Mouse (Mus musculus): Measurements from ENCODE around the gene Agbl2. TPM values are rescaled to one million over a fixed set of nuclear protein-coding genes. Genes with fewer than 3 reads are reported as not detected.

Agbl2 gene
- not detected in 2 replicates for polyA plus RNA-seq (2012; ENCODE audit: low replicate concordance)

DNA sequence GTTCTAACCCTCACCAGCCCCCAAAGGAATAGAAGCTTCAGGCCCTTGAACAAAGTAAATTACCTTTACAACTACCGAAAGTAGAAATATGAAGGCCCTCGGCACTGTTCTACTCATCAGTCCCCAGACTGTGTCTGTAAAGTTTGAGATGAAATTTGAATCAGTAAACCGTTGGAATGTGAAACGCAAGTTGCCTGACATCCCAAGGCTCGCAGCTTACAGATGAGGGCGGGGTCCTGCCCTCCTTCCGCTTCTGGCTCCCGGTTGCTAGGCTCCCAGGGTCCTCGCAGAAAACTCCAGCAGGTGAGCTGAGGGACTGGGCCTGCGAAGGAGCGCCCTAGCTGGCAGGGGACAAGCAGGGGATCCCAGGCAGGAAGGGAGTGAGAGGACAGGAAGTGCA, at the start of gene Agbl2:
Gene Agbl2 (plus strand): TSS at position 270 of the 400 bp plus-strand sequence.

DNA sequence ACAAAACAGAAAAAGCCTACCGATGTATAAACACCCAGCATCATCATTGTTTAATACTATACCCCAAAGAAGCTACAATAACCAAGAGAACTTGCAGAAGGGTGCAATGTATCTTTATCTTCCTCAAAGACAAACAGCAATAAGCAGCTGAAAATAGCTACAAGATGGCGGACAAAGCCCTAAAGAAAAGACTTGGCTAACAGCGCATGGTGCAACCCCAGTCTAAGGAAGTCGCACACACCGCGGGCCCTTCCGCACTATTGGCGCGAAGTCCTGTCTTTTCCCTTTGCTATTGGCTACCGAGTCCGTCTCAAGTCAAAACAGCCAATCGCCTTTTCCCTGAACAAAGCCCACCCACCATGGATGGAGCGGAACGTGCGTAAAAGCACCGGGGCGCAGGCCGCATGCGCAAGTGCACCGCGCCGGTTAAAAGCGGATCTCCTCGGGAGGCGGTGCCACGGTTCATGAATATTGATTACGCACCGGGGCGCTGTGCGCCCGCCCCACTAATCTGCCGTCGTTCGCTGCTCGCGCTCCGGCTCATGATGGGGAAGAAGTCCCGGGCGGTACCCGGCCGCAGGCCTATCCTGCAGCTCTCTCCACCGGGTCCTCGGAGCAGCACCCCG, 37.4 kb upstream of the Agbl2 start, which contains the start of gene Fnbp4:
Gene Fnbp4 (plus strand): TSS at position 318 of the 626 bp plus-strand sequence.

DNA sequence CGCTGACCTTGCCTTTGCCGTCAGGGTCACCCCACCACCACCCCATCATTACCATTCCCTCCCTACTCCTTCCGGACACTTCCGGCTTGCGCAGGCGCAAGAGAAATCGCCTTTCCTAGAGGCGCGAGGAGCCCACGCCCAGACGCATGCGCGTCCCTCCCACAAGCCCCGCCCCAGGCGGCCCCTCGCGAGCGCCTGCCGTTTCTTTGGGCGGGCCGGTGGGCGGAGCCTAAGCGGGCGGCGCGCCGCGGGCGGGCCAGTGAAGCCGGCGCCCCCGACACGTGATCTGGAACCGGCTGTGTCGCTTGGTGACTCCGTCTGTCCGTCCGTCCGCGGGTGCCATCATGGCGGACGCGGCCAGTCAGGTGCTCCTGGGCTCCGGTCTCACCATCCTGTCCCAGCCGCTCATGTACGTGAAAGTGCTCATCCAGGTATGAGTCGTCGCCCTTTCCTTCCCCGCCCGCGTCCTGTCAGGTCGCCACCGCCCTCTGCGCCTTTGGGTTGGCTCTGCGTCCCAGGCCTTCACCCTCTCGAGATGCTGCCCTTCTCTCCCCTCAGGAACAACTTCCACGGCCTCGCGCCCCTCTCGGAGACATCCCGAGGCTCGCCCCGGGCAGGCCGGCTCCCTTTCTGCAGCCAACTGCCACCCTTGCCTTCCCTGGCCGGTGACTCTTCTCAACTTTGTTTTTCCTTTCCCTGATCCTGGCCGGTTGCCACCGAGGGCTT, 64.6 kb downstream of the Agbl2 start, which contains the start of gene Mtch2:
Gene Mtch2 (plus strand): TSS at position 201 of the 726 bp plus-strand sequence.

Other genes starting within 250 kb of the Agbl2 start
- 10.2 and 10.6 TPM in 2 replicates for gene Ptprj, start 202.1 kb upstream of the Agbl2 start, polyA plus RNA-seq (2012; ENCODE audit: low replicate concordance)
- 3.3 and 6.8 TPM in 2 replicates for gene Nup160, start 105.5 kb upstream of the Agbl2 start, polyA plus RNA-seq (2012; ENCODE audit: low replicate concordance)
- 84.0 and 97.5 TPM in 2 replicates for gene Fnbp4, start 37.4 kb upstream of the Agbl2 start, polyA plus RNA-seq (2012; ENCODE audit: low replicate concordance)
- gene Mtch2, start 64.4 kb downstream of the Agbl2 start, polyA plus RNA-seq (2012; ENCODE audit: low replicate concordance): 3.2 and 9.3 TPM in 2 replicates
- gene C1qtnf4, start 103.1 kb downstream of the Agbl2 start, polyA plus RNA-seq (2012; ENCODE audit: low replicate concordance): 3.0 and 5.9 TPM in 2 replicates
- 2.3 and 5.1 TPM in 2 replicates for gene Kbtbd4, start 122.0 kb downstream of the Agbl2 start, polyA plus RNA-seq (2012; ENCODE audit: low replicate concordance)
- 49.3 and 59.5 TPM in 2 replicates for gene Ndufs3, start 122.1 kb downstream of the Agbl2 start, polyA plus RNA-seq (2012; ENCODE audit: low replicate concordance)
- 48.4 and 67.4 TPM in 2 replicates for gene Celf1, start 157.7 kb downstream of the Agbl2 start, polyA plus RNA-seq (2012; ENCODE audit: low replicate concordance)